Mouse (Mus musculus) liver, embryonic 14 days (tissue): Measurements from ENCODE around the gene Il18bp. TPM values are rescaled to one million over a fixed set of nuclear protein-coding genes. Genes with fewer than 3 reads are reported as not detected.

Source experiments
- polyA plus RNA-seq: library from polyadenylated mRNA; depleted of rRNA; stranded (reverse); fragments of >200 nt; gene quantifications from 2 replicates; pipeline ENCODE4 v1.2.3, GENCODE M21; 2012; rRNA removed

Il18bp gene
- polyA plus RNA-seq = 9.0 and 12.3 TPM in 2 replicates

DNA sequence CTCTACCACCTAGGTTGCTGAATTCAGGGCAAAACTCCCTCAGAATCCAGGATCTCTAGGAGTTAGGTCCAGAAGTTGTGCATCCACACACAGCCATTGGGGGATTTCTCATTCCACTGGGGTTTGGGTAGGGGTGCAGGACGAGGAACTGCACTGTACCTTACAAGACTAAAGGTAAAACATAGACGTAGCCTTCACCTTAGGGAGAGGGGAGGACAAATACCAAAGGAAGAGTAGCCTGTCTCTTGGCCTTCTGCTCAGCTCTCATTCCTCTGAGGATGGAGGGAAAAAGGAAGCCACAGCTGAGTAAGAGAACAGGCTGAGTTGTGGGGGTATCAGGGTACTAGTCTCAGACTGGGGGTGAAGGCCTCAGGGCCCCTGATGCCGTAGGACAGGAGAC lies at the start of gene Il18bp:
Gene Il18bp (minus strand): TSS at position 101 of the 400 bp plus-strand sequence.

DNA sequence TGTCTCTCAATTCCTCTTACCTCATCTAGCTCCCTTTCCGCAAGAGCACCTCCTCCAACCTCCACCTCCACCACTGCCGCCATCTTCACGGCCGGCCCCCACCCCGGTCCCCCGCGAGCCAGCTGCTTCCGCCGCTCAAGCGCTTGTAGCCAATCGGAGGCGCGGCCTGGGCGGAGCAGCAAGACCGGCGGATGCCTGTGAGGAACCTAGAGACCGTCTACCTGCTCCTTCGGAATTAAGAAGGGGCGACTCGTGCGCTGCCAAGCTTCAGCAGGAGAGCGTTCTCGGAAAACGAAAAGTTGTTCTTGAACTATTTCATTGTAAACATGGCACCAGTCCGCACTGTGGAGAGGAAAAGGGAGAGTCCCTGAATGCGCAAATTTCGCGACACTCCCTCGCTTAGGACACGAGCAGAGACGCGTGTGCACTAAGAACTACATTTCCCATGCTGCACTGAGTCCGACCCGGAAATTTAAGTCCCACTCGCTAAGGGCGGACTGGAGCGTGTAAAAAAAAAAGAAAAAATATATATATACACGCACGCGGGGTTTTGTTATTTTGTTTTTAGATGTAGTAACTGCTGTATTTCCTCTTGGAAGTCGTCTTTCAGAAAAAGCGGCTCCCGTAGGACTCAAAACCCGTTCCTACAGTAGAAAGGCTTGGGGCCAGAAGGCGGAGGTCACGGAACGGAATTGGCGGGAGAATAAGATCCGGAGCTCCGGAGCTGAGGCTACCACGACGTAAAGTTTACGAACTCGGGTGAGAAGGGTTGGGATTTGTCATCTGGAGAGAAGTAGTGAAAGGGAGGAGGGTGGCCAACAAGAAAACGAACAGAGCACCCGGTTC lies 46.8 kb upstream of the Il18bp start, which contains the start of the genes Rnf121, Xndc1 and Xntrpc:
Gene Rnf121 (minus strand): TSS at position 424 of the 846 bp plus-strand sequence.
Gene Xndc1 (plus strand): TSS at position 466 of the 846 bp plus-strand sequence.
Gene Xntrpc (plus strand): TSS at position 668 of the 846 bp plus-strand sequence.

Other genes with a start within 250 kb of the Il18bp start
- gene Phox2a, start 200.4 kb downstream of the Il18bp start, polyA plus RNA-seq = not detected in 2 replicates
- gene Inppl1, start 180.5 kb downstream of the Il18bp start, polyA plus RNA-seq = 4.6 TPM in 2 replicates
- gene Folr2, start 161.5 kb downstream of the Il18bp start, polyA plus RNA-seq = 7.9 and 8.4 TPM in 2 replicates
- 59.8 and 64.5 TPM in 2 replicates for gene Anapc15, start 155.0 kb downstream of the Il18bp start, polyA plus RNA-seq
- gene Folr1, start 147.9 kb downstream of the Il18bp start, polyA plus RNA-seq = 0.18 and 0.37 TPM in 2 replicates
- 58.7 and 64.3 TPM in 2 replicates for gene Lamtor1, start 112.8 kb downstream of the Il18bp start, polyA plus RNA-seq
- gene Tomt, start 112.3 kb downstream of the Il18bp start, polyA plus RNA-seq = 0.11 and 0.12 TPM in 2 replicates
- gene Lrrc51, start 84.8 kb downstream of the Il18bp start, polyA plus RNA-seq = 1.1 and 1.4 TPM in 2 replicates
- 23.8 and 28.1 TPM in 2 replicates for gene Numa1, start 84.6 kb downstream of the Il18bp start, polyA plus RNA-seq
- 17.6 and 17.7 TPM in 2 replicates for gene Rnf121, start 46.8 kb upstream of the Il18bp start, polyA plus RNA-seq
- 15.5 and 16.8 TPM in 2 replicates for gene Xndc1, start 46.8 kb upstream of the Il18bp start, polyA plus RNA-seq
- gene Xntrpc, start 47.0 kb upstream of the Il18bp start, polyA plus RNA-seq = 0.98 and 1.3 TPM in 2 replicates
- 0.06 TPM in 1 of 2 replicates, not detected in the other for gene Trpc2, start 64.4 kb upstream of the Il18bp start, polyA plus RNA-seq
- gene Art1, start 83.1 kb upstream of the Il18bp start, polyA plus RNA-seq = 0.03 and 0.41 TPM in 2 replicates
- gene Art5, start 90.8 kb upstream of the Il18bp start, polyA plus RNA-seq = 0.09 and 0.16 TPM in 2 replicates
- gene Chrna10, start 98.1 kb upstream of the Il18bp start, polyA plus RNA-seq = 0.01 TPM in 1 of 2 replicates, not detected in the other
- 8.2 and 10.7 TPM in 2 replicates for gene Nup98, start 191.5 kb upstream of the Il18bp start, polyA plus RNA-seq
- 13.1 and 14.6 TPM in 2 replicates for gene Pgap2, start 191.5 kb upstream of the Il18bp start, polyA plus RNA-seq
- gene Rhog, start 237.4 kb upstream of the Il18bp start, polyA plus RNA-seq = 22.4 and 34.0 TPM in 2 replicates
- gene Stim1, start 249.1 kb upstream of the Il18bp start, polyA plus RNA-seq = 7.8 and 7.9 TPM in 2 replicates